Mouse (Mus musculus): ENCODE data around the gene Ndufaf3. TPM values are rescaled to one million over a fixed set of nuclear protein-coding genes. Genes with fewer than 3 reads are reported as not detected.
"Not testable (repeated sequence)": the region's sequence is repeated elsewhere in the genome, so short reads cannot be mapped to it uniquely, and the experiment has no call there.

Gene Ndufaf3
- polyA plus RNA-seq (2017; shearing (Covaris generic)): 10 to 100 TPM; 58.2 to 74.6 TPM

GRCm38 (mm10) chr9:108566815-108567776 is at the start of gene Ndufaf3:
Ndufaf3 (minus strand) TSS chr9:108567434.
- ATAC-seq: peak; percentile 72

DNA sequence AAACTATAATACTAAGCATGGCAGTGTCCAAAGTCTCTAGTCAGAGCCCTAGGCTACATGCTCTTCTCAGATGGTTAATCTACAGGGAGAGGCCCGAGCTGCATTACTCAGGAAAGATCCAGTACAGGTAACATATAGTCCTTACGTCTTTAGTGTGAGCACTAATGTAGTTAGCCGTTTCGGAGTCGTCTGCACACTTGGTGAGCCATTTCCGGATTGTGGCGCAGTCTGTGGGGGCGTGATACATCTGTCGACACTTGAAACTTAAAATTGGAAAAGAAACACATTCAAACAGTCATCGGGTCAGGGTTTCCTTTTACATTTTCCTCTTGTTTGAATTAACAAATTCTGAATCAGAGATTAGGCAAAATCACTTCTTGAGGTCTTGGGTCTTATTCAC is 44.3 kb upstream of the Ndufaf3 start:
- ATAC-seq: no peak

DNA sequence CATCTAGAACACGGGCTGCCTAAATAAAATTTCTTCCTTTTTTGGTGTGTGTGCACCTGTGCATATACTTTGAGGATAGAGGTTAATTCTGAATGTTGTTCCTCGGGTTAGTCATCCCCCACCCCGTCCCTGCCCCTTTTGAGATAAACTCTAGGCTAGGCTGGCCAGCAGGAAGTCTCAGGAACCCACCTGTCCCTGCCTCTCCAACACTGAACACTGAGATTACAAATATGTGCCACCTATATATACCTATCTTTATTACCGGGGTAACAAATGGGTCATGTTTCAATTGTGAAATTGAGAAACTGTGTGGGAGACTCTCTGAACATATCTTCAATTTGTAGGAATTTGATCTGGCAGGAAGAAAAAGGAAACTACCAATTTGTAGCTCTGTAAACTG is 41.7 kb upstream of the Ndufaf3 start:
- no peak for ATAC-seq

DNA sequence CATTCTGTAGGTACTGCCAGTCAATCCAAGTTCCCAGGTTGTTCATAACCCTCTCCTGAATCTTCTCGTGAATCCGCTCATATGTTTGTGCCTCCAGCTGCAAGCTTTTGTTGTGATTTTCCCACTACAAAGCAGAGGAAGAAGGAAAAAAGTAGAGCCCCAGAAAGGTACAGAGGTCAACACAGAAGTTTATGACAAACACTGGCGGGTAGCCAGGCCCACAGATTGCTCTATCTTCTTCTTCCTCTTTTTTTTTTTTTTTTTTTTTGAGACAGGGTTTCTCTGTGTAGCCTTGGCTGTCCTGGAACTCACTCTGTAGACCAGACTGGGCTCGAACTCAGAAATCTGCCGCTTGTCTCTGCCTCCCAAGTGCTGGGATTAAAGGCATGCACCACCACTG is 40.7 kb upstream of the Ndufaf3 start:
- ATAC-seq: not testable (repeated sequence)

- ATAC-seq: no peak
Observed at GRCm38 (mm10) chr9:108601986-108602385, 34.8 kb upstream of the Ndufaf3 start.

GRCm38 (mm10) chr9:108600011-108600410 is 32.8 kb upstream of the Ndufaf3 start:
- ATAC-seq: no peak

DNA sequence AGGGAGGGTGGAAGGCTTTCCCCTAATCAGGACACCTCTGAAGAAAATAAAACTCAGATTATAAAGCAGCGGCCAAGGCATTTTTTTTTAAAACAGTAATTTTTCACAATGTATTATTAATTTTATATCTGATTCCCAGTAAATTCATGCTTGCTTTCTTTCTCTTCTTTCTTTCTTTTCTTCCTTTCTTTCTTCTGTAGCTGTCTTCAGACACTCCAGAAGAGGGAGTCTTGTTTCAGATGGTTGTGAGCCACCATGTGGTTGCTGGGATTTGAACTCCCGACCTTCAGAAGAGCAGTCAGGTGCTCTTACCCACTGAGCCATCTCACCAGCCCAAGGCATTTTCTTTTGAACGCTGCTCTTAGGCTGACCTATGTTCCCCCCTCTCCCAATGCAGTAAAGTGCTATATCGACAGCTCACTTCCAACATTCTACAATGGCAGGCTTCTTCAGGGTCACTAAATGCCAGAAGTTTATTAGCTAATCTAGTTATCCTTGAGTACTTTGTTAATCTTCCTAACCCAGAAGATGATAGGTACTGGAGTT is 31.9 kb upstream of the Ndufaf3 start:
- ATAC-seq: no peak

DNA sequence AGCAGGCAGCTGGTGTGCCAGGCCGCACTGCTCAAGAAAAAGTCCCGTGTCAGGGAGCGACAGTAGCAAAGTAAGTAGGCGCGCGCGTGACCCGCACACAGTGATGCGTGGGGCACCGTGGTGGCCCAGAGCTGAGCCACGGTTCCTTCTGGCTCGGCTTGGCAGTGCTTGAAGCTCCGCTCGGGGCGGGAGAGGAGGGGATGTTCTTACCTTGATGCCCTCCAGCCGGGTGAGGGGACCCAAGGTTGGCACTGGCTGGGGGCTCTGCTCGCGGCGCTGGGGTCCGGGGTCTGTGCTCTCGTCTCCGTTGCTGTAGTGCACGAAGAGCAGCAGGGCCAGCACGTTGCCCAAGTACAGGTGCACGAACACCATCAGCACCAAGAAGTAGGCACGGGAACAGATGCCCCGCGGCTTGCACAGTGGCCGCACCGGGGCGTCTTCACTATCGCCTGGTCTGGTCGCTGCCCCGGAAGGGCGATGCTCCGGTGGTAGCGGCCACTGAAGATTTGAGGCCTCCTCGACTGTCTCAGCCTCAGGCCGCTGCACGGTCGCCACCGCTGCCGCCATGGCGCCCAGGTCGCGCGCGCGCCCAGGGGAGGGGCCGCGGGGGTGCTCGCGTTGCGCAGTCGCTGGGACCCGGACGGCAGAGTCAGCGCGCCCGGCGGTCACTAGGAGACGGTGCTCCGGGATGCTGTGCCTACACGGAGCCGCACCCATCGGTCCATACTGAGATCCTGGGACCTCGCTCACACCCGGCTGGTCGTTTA is 29.9 kb upstream of the Ndufaf3 start, which contains the start of gene P4htm:
TSS of gene P4htm (minus strand) at position 670 of the 767 bp plus-strand sequence.
- peak; percentile 68 for ATAC-seq

DNA sequence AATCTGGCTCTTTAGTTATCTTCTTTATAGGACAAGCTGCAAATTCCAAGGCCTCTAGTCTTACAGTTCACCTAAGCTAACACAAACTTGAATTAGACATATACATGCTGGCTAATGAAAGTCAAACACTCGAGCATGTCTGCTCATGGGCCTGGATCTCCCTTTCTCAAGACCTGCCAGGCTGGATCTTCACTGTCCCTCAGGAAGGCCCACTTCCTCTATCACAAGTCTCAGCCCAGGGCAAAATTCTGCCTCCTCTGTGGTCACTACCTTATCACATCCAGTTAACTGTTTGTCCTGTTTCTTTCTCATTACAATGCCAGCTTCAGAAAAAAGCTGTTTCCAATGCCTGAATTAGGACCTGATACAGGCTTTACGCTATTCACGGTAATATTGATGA is 27.1 kb upstream of the Ndufaf3 start:
- ATAC-seq: no peak

- no peak for ATAC-seq
Observed at GRCm38 (mm10) chr9:108591462-108591861, 24.2 kb upstream of the Ndufaf3 start.

DNA sequence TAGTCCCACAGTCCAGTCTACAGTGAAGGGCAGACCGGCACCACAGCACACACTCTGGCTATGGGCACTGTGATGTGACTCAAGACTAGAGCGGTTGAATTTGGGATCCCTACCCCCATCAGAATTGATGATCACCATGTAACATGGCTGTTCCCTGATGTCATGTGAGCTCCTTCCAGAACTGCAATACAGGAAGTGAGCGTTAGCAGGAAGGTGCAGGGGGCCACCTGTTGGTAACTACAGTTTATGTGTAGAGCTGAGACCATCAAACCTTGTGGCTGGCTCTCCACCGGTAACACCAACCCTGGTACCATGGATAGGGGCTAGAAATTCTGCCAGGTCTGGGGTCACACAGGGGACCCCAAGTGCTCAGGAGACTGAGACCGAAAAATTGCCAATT is 22.0 kb upstream of the Ndufaf3 start:
- ATAC-seq: no peak

GRCm38 (mm10) chr9:108587571-108588180 is 20.4 kb upstream of the Ndufaf3 start:
- no peak for ATAC-seq

GRCm38 (mm10) chr9:108579344-108579690 is 12.1 kb upstream of the Ndufaf3 start:
- ATAC-seq: no peak

DNA sequence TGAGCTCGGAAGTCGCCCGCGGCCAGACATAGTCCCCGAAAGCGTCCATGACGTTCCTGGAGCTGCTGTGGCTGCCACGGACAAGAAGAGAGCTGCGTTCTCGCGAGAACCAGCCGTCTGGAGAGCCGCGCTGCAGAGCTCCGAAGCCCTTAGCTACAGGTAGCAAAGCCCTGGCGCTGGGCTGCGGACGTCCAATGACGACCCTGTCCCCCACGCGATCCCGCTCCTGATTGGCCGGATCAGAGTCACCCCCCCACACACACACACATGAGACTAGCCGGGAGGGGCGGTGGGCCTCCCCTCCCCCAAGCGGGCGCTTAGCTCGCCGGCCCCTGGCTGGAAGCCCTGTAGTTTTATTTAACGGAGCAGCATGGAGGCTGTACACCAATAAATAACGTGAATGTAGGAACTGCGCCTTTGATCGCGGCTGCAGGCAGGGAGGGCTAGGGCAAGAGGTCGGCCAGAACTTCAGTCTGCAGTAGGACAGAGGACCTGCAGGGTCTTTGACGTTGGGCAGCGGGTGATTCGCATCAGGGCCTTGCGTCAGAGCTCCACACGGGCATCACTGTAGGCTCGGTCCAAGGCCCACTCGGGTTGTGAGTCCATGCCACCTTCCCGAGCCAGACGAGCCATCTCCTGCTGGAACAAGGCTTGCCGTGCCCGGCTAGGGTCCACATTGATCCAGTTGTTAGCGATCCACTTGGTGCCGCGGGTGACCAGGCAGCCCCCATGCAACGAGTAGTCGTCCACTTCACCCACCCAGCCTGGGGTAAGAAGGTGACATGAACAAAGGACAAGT is 11.5 kb upstream of the Ndufaf3 start, which contains the start of gene Wdr6:
TSS of gene Wdr6 (minus strand) at position 195 of the 799 bp plus-strand sequence.
- ATAC-seq: peak; percentile 98

DNA sequence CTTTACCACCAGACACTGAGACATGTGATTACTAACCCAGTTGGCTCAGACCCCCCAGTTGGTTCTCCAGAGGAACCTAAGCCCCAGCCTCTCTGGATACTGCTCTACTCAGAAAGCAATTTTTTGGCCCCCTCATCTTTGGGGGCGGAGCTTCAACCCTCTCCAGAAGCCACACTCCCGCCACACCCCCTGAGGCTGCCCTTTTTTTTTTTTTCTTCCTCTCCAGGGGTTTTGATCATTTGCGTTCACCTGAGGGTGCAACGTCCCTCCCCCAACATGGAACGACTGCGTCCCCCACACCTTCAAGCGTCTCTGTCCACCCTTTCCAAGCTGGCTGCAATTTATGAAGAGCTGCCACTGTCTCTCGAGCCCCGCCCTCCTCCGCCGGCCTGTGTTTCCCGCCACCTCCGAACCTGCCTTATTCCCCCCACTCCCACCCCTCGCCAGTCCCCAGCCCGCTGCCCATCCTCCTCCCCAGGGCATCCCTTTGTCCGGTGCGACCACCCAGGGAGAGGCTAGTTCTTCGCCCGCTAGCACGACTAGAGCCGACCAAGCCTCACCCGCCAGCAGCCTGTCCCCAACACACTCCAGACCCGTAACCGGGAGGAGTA is 10.8 kb upstream of the Ndufaf3 start:
- no peak for ATAC-seq

GRCm38 (mm10) chr9:108577025-108577424 is 9.8 kb upstream of the Ndufaf3 start:
- ATAC-seq: no peak

- ATAC-seq: no peak
Observed at GRCm38 (mm10) chr9:108575321-108576297, 8.4 kb upstream of the Ndufaf3 start.

GRCm38 (mm10) chr9:108574921-108575320 is 7.7 kb upstream of the Ndufaf3 start:
- no peak for ATAC-seq

GRCm38 (mm10) chr9:108573774-108574690 is 6.8 kb upstream of the Ndufaf3 start:
- ATAC-seq: no peak

Data from activated CD4-positive, CD25-positive, alpha-beta regulatory T cell, adult 4 months (primary cell).